Mouse (Mus musculus) embryo, embryonic 11.5 days (tissue): ENCODE results near the gene Dock4.
"Not testable (repeated sequence)": the region's sequence is repeated elsewhere in the genome, so short reads cannot be mapped to it uniquely, and the experiment has no call there.

Experiments used
- DNase-seq: peaks from one replicate; pipeline ENCODE4 v3.0.0-alpha.2; 2012; ENCODE audit warnings: low read depth, low spot score

Dock4 gene

GRCm38 (mm10) chr12:40873267-40873666 is 427.5 kb downstream of the Dock4 start:
- DNase-seq = not testable (repeated sequence)

DNA sequence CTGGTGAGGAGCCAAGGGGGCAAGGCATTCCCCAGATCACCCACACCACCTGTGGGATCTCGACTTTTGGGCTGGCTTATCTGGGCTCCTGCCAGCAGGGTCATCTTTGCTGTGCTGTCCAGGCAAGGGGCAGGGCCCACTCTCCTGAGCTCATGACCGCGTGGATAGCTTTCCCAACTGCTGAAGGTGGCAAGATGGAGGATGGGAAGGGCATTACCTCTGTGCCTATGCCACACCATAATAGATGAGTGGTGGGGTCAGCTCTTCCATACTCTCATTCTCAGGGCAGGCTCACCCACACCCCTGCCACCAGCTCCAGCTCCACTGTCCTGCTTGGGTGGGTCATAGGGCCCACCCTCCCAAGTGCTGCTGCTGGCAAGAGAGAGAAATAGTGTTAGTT is 439.2 kb downstream of the Dock4 start:
- DNase-seq = no peak

DNA sequence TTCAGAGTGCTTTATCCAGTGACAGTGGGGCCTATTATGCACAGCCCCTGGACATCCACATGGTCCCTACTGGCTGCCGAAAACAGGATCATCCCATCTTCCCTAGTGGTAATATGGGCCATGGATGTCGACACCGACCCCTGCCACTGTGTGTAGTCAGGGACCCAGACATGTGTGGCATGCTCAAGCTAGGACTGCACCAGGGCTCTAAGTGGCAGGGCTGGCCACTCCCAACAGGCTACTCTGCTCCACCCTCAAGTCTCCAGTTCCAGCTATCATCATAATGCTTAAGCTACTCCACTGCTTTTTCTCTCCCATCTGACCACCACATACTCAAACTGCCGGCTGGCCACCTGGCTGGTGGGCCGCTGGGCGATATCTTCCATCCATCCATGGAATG is 439.6 kb downstream of the Dock4 start:
- DNase-seq = no peak

DNA sequence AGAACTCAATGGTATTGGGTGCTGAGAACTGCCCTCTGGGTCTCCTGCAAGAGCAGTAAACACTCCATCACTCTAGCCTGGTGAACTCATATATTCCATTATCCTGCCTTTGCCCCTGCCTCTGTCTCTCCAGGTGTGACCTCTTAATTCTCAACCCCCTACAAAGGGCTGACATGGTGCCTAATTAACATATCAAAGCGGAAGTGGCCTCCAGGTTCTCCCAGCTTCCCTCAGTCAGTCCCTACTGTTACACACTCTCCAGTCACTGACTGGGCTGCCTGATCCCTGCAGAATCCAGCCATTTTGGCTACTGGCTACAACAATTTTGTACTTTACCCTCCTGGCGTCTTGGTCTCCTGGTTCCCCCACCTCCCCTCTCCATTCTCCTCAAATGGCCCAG is 441.7 kb downstream of the Dock4 start:
- DNase-seq = no peak

- DNase-seq = no peak
Measured at GRCm38 (mm10) chr12:40888261-40888791, 442.6 kb downstream of the Dock4 start.

DNA sequence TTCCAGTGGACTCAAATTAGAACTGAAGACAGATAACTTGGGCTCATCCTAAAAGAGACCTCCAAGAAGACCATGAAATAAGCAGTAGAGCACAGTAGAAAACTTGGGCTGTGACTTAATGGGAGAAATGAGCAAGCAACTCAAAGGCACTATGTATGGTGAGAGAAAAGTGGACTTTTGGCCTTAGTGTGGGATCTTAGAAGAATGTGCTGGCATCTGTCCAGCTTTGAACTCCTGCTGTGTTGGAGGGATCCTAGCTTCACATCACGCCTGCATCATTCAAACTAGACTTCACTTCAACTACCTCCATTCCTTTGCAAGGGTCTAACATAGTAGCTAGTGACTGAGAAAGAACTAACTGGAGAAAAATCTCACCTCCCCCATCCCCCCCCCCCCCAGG is 443.1 kb downstream of the Dock4 start:
- DNase-seq = no peak

DNA sequence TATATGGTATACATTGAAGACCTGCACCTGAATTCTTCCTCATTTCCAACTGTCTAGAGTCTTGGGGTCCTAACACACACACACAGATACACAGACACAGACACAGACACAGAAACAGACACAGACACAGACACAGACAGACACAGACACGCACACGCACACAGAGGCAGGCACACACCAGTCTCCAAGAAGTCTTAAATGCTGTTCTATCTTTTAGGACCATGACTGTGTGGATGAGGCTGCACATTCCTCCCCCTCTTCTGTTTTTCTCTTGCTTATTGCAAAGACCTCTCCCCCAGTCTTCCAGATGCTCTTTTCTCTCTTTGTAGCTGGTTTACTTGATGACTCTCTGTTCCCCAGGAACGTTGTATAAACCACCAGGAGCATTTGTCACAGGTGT is 443.8 kb downstream of the Dock4 start:
- DNase-seq = no peak

- no peak for DNase-seq
Measured at GRCm38 (mm10) chr12:40891168-40891567, 445.4 kb downstream of the Dock4 start.

- no peak for DNase-seq
Measured at GRCm38 (mm10) chr12:40893741-40894140, 448.0 kb downstream of the Dock4 start.

GRCm38 (mm10) chr12:40894695-40895094 is 448.9 kb downstream of the Dock4 start:
- DNase-seq = no peak
